Mouse (Mus musculus): ENCODE data around the gene Med7.

The Med7 gene

DNA sequence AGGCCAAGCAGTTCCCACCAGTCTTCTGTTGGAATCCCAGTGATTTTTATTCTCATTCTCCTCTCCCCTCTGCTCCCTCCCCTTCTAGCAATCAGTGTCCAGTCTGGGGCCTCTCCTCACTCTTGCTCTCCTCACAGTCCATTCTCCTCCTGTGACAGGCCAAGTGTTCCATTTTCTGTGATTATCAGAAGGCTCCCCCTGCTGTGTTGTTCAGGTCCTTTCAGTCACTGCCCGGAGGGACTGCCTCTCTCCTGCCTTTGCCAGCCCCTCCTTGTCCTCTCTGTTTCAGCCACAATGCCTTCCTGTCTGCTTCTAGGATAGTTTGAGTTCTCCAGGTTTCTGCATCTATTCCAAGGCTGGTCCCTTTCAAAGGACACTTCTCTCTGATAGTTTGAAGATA lies 51.5 kb downstream of the Med7 start:
- no peak for DNase-seq (ENCODE audit: low read depth in 2 of 2, low spot score in 2 of 2)

DNA sequence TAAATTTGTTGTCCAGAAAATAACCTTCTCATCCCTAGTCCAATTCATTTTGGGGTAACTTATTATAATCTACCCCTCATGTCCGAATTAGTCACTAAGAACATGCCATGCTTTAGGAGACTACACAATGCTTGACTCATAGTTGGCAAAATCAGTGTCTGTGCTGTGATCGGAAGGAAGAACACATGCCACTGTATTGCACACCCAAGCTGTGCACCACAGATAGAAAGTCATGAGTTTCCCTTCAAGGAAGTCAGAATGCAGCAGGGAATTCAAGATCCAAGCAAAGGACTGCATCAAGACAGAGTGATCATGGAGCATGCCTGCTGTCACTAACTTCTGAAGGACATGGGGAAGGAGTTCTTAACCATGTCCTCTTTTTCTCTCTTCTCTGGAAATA lies 51.9 kb downstream of the Med7 start:
- no peak for DNase-seq (ENCODE audit: low read depth in 2 of 2, low spot score in 2 of 2)
